Mouse (Mus musculus): Measurements from ENCODE around the gene Olfml2a. TPM values are rescaled to one million over a fixed set of nuclear protein-coding genes. Genes with fewer than 3 reads are reported as not detected.
A peak's percentile ranks its signal among the peaks of the same experiment; 100 is the strongest.

The Olfml2a gene
- 1 to 10 TPM; 1.3 to 1.5 TPM for total RNA-seq (2021)
- long read RNA-seq, experiment 1: 0 reads
- long read RNA-seq, experiment 2, full-length matches to known transcripts: 1 of 1 reads
- long read RNA-seq, experiment 2, partial matches to known transcripts: 0 of 1 reads
- long read RNA-seq, experiment 2, other reads (novel, unspliced or antisense): 0 of 1 reads

DNA sequence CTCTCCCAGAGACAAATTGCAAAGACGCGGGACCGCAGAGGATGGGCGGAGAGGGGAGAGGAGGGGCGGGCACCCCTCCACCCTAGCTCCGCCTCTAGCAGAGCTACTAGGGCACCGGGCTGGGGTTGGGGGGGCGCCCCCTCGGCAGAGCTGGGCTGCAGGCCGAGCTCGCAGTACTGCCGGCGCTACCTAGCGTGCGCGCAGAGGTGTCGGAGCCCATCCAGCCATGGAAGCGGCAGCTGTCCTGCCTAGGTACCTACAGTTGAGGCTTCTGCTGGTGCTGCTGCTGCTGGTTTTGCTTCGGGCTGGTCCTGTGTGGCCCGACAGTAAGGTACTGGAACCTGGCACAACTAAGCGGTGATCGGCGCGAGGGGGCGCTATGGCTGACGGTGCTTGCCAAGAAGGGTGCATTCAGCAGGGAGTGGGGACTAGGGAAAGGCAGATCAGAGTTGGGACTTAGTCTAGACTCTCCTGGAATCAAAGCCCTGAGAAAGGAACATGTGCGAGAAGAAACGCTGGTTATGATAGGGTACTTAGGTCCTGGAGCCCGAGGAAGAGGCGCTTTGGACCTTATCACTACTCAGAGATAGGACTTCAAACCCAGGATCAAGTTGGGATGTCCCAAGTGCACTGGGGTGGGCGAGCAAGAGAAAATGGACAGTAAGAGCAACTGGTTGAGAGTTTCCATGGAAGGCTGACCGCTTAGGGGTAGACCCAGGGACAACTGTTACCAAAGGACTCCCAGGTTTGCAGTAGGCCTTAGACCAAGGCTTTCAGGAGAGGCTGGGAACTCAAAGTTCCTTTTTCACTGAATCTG, at the start of gene Olfml2a:
Olfml2a (plus strand) TSS at position 128 of the 817 bp plus-strand sequence.
- DNase-seq (ENCODE audit: low spot score in 2 of 2): peak; percentile 32 to 62
- Histone ChIP-seq H3K27ac (0 out of 2 replicates have a peak within 1 kb of the TSS, but pooled peaks have one; percentile 5), H3K4me3 (peak within 1 kb of the TSS; percentile 56)
- TF ChIP-seq CTCF (conservative IDR thresholded peaks at IDR 0.05): peak; percentile 77

DNA sequence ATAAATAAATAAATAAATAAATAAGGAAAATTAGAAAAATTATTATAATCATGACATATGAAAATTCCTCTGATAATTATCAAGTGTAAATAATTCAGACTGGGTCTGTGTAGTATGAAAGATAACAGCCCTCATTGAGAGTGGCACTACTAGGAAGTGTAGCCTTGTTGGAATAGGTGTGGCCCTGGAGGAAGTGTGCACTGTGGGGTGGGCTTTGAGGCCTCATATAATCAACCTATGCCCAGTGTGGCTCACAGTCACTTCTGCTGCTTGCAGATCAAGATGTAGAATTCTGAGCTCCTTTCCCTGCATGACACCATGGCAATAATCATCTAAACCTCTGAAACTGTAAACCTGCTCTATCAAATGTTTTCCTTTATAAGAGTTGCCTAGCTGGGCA, 28.9 kb upstream of the Olfml2a start:
- H3K27ac ChIP-seq: no peak overlapping the region
- no peak for DNase-seq (ENCODE audit: low spot score in 2 of 2)
- no peak overlapping the region for H3K4me3 ChIP-seq
- TF ChIP-seq CTCF (conservative IDR thresholded peaks at IDR 0.05): no peak

DNA sequence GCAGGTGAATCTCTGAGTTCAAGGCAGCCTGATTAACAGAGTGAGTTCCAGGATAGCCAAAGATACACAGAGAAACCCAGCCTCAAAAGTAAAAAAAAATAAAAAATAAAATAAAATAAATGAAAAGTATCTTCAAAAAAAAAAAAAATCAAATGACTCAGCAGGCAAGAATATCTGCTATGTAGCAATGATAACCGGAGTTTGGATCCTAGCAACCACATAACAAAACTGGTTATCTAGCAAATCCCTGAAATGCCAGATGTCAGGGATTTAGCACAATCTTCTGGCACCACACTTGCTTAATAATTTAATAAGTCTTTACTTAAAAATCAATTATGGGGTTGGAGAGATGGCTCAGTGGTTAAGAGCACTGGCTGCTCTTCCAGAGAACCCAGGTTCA, 27.5 kb upstream of the Olfml2a start:
- Histone ChIP-seq H3K27ac (no peak overlapping the region), H3K4me3 (no peak overlapping the region)
- DNase-seq (ENCODE audit: low spot score in 2 of 2): no peak
- TF ChIP-seq CTCF (conservative IDR thresholded peaks at IDR 0.05): no peak

DNA sequence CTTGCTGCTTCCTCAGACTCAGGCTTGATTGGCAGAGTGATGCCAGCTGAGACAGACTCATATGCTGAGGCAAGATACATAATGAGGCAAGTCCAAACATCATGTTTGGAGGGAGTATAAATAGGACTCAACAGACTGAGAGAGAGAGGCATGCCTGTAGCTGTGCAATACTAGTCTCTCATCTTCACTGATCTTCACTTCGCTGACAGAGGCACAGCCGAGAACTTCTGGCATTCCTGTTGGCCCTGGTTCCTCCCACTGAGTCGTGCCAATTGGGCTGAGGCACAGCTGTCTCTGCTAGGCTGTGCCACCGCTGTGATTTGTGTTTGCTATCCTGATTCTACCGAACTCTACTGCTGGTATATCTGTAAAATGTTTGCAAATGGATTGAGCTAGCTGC, 25.7 kb upstream of the Olfml2a start:
- peak; percentile 14 to 29 for DNase-seq (ENCODE audit: low spot score in 2 of 2)
- Histone ChIP-seq H3K27ac (peak overlapping the region; percentile 21; the same call in 1 of the 2 replicates), H3K4me3 (no peak overlapping the region)
- TF ChIP-seq CTCF (conservative IDR thresholded peaks at IDR 0.05): no peak

DNA sequence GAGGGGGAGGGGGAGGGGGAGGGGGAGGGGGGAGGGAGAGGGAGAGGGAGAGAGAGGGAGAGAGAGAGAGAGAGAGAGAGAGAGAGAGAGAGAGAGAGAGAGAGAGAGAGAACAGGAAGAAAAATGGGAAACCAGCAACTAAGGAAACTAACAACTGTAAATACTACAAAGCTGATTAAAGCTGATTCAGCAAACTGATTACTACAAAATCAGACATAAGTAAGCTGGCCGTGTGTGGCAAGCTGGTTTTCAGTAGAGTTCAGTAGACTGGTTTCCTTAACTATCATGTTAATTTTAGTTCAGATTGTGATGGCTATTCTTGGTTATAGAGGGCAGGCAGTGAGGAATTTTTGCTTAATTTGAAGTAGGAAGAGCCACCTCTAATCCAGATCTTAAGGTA, 23.2 kb upstream of the Olfml2a start:
- no peak for DNase-seq (ENCODE audit: low spot score in 2 of 2)
- Histone ChIP-seq H3K4me3 (no peak overlapping the region), H3K27ac (no peak overlapping the region)
- TF ChIP-seq CTCF (conservative IDR thresholded peaks at IDR 0.05): no peak

DNA sequence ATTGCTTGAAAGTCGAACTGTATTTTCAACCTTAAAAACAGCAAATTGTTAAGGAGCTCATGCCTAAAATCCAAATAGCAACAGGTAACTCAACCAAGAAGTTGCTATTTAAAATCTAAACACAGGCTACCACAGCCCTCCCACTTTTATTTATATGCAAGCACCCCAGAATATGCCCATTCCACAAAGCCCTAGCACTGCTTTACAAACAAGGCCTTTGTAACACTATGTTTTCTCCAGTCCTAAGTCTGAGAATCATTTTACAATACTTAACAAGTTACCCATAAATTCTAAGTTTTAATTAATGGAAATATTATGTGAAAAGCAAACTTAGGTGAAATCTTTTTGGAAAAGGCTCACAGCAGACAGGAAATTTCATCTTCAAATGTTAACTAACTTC, 17.3 kb upstream of the Olfml2a start:
- TF ChIP-seq CTCF (conservative IDR thresholded peaks at IDR 0.05): no peak
- H3K4me3 ChIP-seq: no peak overlapping the region
- DNase-seq (ENCODE audit: low spot score in 2 of 2): no peak
- no peak overlapping the region for H3K27ac ChIP-seq

DNA sequence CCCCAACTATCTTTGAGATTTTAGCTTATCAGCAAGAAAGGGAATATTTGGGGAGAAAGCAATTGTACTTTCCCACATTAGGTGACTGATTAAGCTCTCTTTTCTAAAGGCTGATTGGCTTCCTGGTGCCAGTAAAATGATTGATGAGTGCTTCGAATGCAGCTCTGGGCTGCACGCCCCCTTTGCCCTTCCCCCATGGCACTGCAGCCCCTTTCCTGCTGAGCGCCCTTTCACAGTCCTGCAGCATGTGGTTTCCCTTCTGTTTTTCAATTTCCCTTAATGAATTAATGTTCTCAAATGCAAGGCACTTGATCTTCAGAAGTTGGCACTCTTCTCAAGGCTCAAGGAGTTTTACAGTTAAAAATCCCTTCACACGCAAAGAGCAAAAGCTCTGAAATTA, 16.8 kb upstream of the Olfml2a start:
- Histone ChIP-seq H3K27ac (no peak overlapping the region), H3K4me3 (no peak overlapping the region)
- no peak for DNase-seq (ENCODE audit: low spot score in 2 of 2)
- no peak for TF ChIP-seq CTCF (conservative IDR thresholded peaks at IDR 0.05)

DNA sequence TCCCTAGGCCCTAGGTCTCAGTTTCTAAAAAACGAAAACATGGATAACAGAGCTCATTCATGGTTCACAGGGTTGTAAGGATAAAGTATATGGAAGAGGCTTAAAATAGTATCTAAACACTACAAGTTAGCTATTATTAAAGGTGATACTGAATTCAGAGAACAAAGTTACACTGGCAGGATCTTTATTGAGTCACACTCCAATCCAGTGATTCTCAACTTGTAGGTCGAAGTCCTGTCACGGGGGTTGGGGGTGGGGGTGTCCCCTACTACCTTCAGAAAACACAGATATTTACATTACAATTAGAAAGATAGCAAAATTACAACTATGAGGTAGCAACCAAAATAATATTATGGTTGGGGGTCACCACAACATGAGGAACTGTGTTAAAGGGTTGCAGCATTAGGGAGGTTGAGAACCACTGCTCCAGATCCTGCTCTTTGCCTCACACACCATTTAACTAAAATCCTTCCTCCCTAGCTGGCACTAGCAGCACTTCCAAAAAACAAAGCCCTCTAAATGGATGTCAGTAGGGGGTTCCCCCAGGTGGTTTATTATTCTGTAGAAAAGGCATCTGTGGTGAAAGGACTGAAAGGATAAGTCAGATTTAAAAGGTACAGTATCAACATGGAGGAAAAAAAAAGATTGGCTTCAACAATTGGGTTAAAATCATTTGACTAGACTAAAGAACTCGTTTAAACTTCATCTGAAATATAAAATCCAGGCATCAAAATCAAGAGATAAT, 14.7 kb upstream of the Olfml2a start:
- Histone ChIP-seq H3K27ac (no peak overlapping the region), H3K4me3 (no peak overlapping the region)
- TF ChIP-seq CTCF (conservative IDR thresholded peaks at IDR 0.05): no peak
- DNase-seq (ENCODE audit: low spot score in 2 of 2): no peak

DNA sequence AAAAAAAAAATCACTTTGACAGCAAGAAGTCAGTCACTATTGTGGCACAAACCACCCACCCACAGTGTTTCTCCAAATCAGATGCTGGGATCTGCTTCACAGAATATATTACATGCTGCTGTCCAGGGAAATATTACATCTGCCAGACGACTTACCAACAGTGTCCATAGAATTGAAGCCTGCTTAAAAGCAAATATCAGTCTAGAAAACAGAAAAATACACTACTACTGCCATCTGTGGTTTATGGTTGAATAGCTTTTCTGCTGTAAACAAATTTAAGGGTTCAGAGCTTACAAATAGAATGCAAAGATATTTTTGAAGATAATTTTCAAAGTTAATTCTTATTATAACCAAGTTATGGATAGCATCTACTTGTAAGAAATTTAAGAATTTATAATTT, 10.4 kb upstream of the Olfml2a start:
- TF ChIP-seq CTCF (conservative IDR thresholded peaks at IDR 0.05): peak; percentile 52

DNA sequence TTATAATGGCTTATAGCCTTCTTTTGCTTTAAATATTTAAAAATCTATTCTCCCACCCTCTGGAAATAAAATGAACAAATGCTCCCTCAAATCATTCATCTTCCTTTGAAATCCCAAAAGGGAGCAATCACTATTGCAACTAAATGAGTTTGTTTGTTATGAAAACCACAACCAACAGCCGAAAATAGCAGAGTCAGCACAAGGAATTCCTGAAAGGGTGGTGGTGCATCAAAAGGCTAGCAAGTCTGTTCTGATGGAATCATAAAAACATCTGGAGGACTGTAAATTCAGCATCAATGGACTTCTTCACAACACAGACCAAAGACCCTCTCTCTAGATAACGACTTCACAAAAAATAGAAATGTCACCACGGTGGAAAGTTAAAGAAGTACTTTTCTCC, 8.3 kb upstream of the Olfml2a start:
- TF ChIP-seq CTCF (conservative IDR thresholded peaks at IDR 0.05): no peak
- no peak overlapping the region for H3K27ac ChIP-seq

More for the DNA sequence above, 10.4 kb upstream of the Olfml2a start:
- Histone ChIP-seq H3K27ac (no peak overlapping the region), H3K4me3 (no peak overlapping the region)
- no peak for DNase-seq (ENCODE audit: low spot score in 2 of 2)

DNA sequence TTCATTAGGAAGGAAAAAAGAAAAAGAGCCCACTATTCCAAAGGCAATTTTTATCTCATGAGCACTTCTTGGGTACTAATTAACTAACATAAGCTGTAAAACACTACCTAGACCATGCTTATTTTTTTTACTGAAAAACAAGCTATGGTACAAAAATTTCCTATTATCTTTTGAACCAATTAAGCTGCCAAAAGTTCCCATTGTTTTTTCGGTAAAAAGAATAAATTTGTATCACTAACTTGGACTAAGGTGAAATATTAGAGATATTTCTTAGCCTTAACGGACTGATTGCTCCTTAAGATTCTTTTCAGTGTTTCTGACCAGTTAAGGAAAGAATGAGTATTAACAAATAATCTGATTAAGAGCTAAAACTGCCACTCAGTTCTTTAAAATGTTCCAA, 7.9 kb upstream of the Olfml2a start:
- Histone ChIP-seq H3K4me3 (no peak overlapping the region), H3K27ac (no peak overlapping the region)
- no peak for DNase-seq (ENCODE audit: low spot score in 2 of 2)
- no peak for TF ChIP-seq CTCF (conservative IDR thresholded peaks at IDR 0.05)

More for the DNA sequence above, 8.3 kb upstream of the Olfml2a start:
- DNase-seq (ENCODE audit: low spot score in 2 of 2): no peak
- no peak overlapping the region for H3K4me3 ChIP-seq

DNA sequence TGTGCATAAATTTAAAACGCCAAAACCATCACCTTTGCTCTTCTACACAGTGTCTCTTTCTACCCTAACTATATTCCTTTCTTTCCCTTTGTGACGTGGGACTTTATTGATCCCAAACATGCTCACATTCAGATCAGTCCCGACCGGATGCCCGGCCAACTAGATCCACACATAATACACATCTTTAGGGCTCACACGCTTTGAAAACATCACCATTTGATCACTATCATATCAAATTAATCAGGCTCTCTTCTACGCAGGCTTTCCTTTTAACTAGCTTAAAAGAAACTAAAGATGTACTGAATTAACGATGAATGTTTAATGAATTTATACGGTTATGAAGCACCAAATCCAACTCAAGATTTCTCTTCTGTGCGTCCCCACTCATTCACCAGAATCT, 7.2 kb upstream of the Olfml2a start:
- Histone ChIP-seq H3K4me3 (peak overlapping the region; percentile 67), H3K27ac (no peak overlapping the region)
- TF ChIP-seq CTCF (conservative IDR thresholded peaks at IDR 0.05): no peak
- DNase-seq (ENCODE audit: low spot score in 2 of 2): no peak
